ENCODE assay signal across 9 mouse cellular contexts in the genomic region with DNA sequence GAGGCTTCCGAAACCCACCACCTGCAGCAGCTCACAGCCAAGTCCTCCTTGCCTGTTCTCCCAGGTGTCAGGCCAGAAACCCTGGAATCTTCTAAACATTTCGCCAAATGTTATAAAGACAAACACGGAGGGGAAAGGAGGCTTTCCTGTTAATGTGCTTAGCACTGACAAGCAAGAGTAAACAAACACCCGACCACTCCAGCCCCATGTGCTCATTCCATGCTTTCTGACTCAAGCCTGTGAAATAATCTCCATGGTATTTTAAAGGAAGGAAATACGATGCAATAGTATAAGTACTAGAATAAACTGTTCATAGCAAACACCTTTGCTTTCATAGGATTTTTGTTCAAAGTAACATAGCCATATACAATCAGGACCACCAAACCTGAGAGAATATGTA. TPM values are rescaled to one million over a fixed set of nuclear protein-coding genes. Genes with fewer than 3 reads are reported as not detected.
DNase-seq lines count a peak whose midpoint lies in the region; ATAC-seq and TF ChIP-seq lines count a peak whose summit lies in the region.
"Had no signal": no experiment of that assay in that cellular context is flagged by ENCODE, and none has a peak within 500 bp of the region (broad histone marks: within the 10 kb centered on the region; RNA-seq: fewer than 3 reads in every experiment).

No protein-coding gene starts in this region.

- WGBS in limb, embryonic 11.5 days = 50% methylated on average over 5 of the region's 5 CpGs
- WGBS in limb, embryonic 10.5 days = 52% methylated on average over 5 of the region's 5 CpGs
- 51% methylated on average over 5 of the region's 5 CpGs for WGBS in embryonic facial prominence, embryonic 15.5 days
- WGBS in intestine, embryonic 15.5 days = 36% methylated on average over 5 of the region's 5 CpGs

- H3K9me3 ChIP-seq in limb, embryonic 11.5 days (ENCODE audit: control insufficient read depth, low read length) = no peaks in the 10 kb centered on the region
- no peaks in the 10 kb centered on the region for H3K9me3 ChIP-seq in limb, embryonic 10.5 days (replicated peaks)
- no peaks in the 10 kb centered on the region for H3K9me3 ChIP-seq in embryonic facial prominence, embryonic 15.5 days (replicated peaks)
- H3K9me3 ChIP-seq in intestine, embryonic 15.5 days = no peaks in the 10 kb centered on the region

- H3ac ChIP-seq in myocyte (ENCODE audit: control insufficient read depth, insufficient read length) = no peak overlapping the region

- H3K79me2 ChIP-seq in myocyte (ENCODE audit: control insufficient read depth, insufficient read depth) = peaks cover 20% of the 10 kb centered on the region

- no peaks in the 10 kb centered on the region for H3K36me3 ChIP-seq in limb, embryonic 11.5 days (ENCODE audit: control insufficient read depth, insufficient read depth, low read length)
- 0 out of 2 replicates have a peak, but pooled peaks cover 3% of the 10 kb centered on the region for H3K36me3 ChIP-seq in limb, embryonic 10.5 days
- no peaks in the 10 kb centered on the region for H3K36me3 ChIP-seq in embryonic facial prominence, embryonic 15.5 days
- no peaks in the 10 kb centered on the region for H3K36me3 ChIP-seq in intestine, embryonic 15.5 days
- H3K36me3 ChIP-seq in myocyte (ENCODE audit: control insufficient read depth, insufficient read depth) = no peaks in the 10 kb centered on the region

- no peak overlapping the region for H3K4me2 ChIP-seq in limb, embryonic 11.5 days (ENCODE audit: low read depth, severe bottlenecking)
- H3K4me2 ChIP-seq in embryonic facial prominence, embryonic 15.5 days (replicated peaks) = no peak overlapping the region
- no peak overlapping the region for H3K4me2 ChIP-seq in intestine, embryonic 15.5 days (replicated peaks)
- H3K4me2 ChIP-seq in myocyte (ENCODE audit: low read depth) = peak overlapping the region; percentile 74

- ATAC-seq in limb, embryonic 11.5 days (ENCODE audit: insufficient number of reproducible peaks, low FRiP score, low TSS enrichment, low read depth) = no peak
- ATAC-seq in embryonic facial prominence, embryonic 15.5 days (ENCODE audit: insufficient number of reproducible peaks, low FRiP score, low TSS enrichment, low read depth) = no peak
- ATAC-seq in intestine, embryonic 15.5 days = no peak

- no peak for DNase-seq in limb, embryonic 11.5 days (ENCODE audit: low spot score)
- DNase-seq in limb, embryonic 10.5 days (ENCODE audit: low spot score) = no peak
- no peak for DNase-seq in urinary bladder, postnatal 25 days (ENCODE audit: low spot score)
- no peak for DNase-seq in left cerebral cortex, adult 18-20 months (ENCODE audit: low spot score in 2 of 2)
- no peak for DNase-seq in layer of hippocampus, adult 18-20 months (ENCODE audit: low spot score in 2 of 2)
- DNase-seq: cerebellum, adult 11 months had no signal

- H3K9ac ChIP-seq in limb, embryonic 11.5 days (ENCODE audit: low read length) = no peak overlapping the region
- no peak overlapping the region for H3K9ac ChIP-seq in embryonic facial prominence, embryonic 15.5 days
- no peak overlapping the region for H3K9ac ChIP-seq in intestine, embryonic 15.5 days

- no peaks in the 10 kb centered on the region for H3K27me3 ChIP-seq in limb, embryonic 11.5 days (ENCODE audit: control insufficient read depth, insufficient read depth, low read length)
- no peaks in the 10 kb centered on the region for H3K27me3 ChIP-seq in limb, embryonic 10.5 days (ENCODE audit: low read depth, poor library complexity, severe bottlenecking)
- H3K27me3 ChIP-seq in embryonic facial prominence, embryonic 15.5 days = no peaks in the 10 kb centered on the region
- H3K27me3 ChIP-seq in intestine, embryonic 15.5 days (replicated peaks) = no peaks in the 10 kb centered on the region
- H3K27me3 ChIP-seq in myocyte (ENCODE audit: control insufficient read depth, insufficient read depth, insufficient read length) = no peaks in the 10 kb centered on the region

- H3K27ac ChIP-seq in limb, embryonic 11.5 days (replicated peaks; ENCODE audit: low read depth, low read length) = 0 out of 2 replicates have a peak overlapping the region, but pooled peaks have one; percentile 37
- no peak overlapping the region for H3K27ac ChIP-seq in limb, embryonic 10.5 days
- peak overlapping the region; percentile 84 for H3K27ac ChIP-seq in embryonic facial prominence, embryonic 15.5 days (replicated peaks)
- H3K27ac ChIP-seq in intestine, embryonic 15.5 days = peak overlapping the region; percentile 92

- TF ChIP-seq POLR2A in myocyte (IDR thresholded peaks at IDR 0.05; ENCODE audit: insufficient read length, low read depth) = no peak

- H3K4me1 ChIP-seq in limb, embryonic 11.5 days (ENCODE audit: control insufficient read depth, insufficient read depth, low read length) = peaks cover 15% of the 10 kb centered on the region; the same call in 1 of the 2 replicates
- peaks cover 29% of the 10 kb centered on the region for H3K4me1 ChIP-seq in limb, embryonic 10.5 days
- H3K4me1 ChIP-seq in embryonic facial prominence, embryonic 15.5 days = peaks cover 65% of the 10 kb centered on the region
- peaks cover 43% of the 10 kb centered on the region for H3K4me1 ChIP-seq in intestine, embryonic 15.5 days (replicated peaks)

- no peak overlapping the region for H3K4me3 ChIP-seq in limb, embryonic 11.5 days (ENCODE audit: low read depth, low read length)
- no peak overlapping the region for H3K4me3 ChIP-seq in limb, embryonic 10.5 days
- H3K4me3 ChIP-seq in embryonic facial prominence, embryonic 15.5 days (replicated peaks) = no peak overlapping the region
- H3K4me3 ChIP-seq in intestine, embryonic 15.5 days (replicated peaks) = no peak overlapping the region
- H3K4me3 ChIP-seq in myocyte = no peak overlapping the region

TF ChIP-seq in myocyte, 11 proteins besides CTCF, POLR2A, EP300 and RAD21:
- TF ChIP-seq TCF12 (IDR thresholded peaks at IDR 0.05; ENCODE audit: insufficient read depth, poor library complexity, severe bottlenecking) (no peak), CEBPB (IDR thresholded peaks at IDR 0.05; ENCODE audit: insufficient read depth, poor library complexity, severe bottlenecking) (peak; percentile 80), USF1 (IDR thresholded peaks at IDR 0.05; ENCODE audit: low read depth) (no peak), POLR2AphosphoS2 (IDR thresholded peaks at IDR 0.05; ENCODE audit: insufficient read length, low read depth) (no peak), REST (IDR thresholded peaks at IDR 0.05; ENCODE audit: insufficient read depth, insufficient read length) (no peak), MYOD1 (IDR thresholded peaks at IDR 0.05; ENCODE audit: control insufficient read depth in 1 of 3, insufficient read length in 2 of 3, low read depth in 2 of 3) (no peak), MAX (IDR thresholded peaks at IDR 0.05; ENCODE audit: low read depth) (peak; percentile 41), TCF3 (IDR thresholded peaks at IDR 0.05; ENCODE audit: insufficient read length, low read depth) (no peak)

RNA-seq across cellular contexts. Expression of a gene that starts 38.0 kb away (rescaled TPM):
- 34.5 and 48.7 TPM in 2 replicates for polyA plus RNA-seq in limb, embryonic 11.5 days (2014; fragmentation: Nextera tagmentation; extraction: Ambion mirVana)
- 13.4 and 18.8 TPM in 2 replicates for polyA plus RNA-seq in limb, embryonic 10.5 days (2016; fragmentation: Nextera tagmentation; extraction: Ambion mirVana)
- 24.6 and 35.3 TPM in 2 replicates for polyA plus RNA-seq in embryonic facial prominence, embryonic 15.5 days (2015; fragmentation: Nextera tagmentation; extraction: Ambion mirVana)
- 29.5 and 37.8 TPM in 2 replicates for polyA plus RNA-seq in intestine, embryonic 15.5 days (2015; fragmentation: Nextera tagmentation; extraction: Ambion mirVana)
- polyA plus RNA-seq in myocyte (2012; fragmentation: generic; extraction: Trizol) = 48.8 TPM
- 10 to 100 TPM; 61.3 to 71.0 TPM for total RNA-seq in left cerebral cortex, adult 18-20 months (2021)
- total RNA-seq in layer of hippocampus, adult 18-20 months (2021) = 10 to 100 TPM; 86.2 to 95.6 TPM
